Mouse (Mus musculus): Measurements from ENCODE around the gene Grasp. TPM values are rescaled to one million over a fixed set of nuclear protein-coding genes. Genes with fewer than 3 reads are reported as not detected.

The Grasp gene
- polyA plus RNA-seq (2012; rRNA removed) = 20.5 and 25.8 TPM in 2 replicates
- 7.4 and 7.5 TPM in 2 replicates for polyA plus RNA-seq (2014; fragmentation: Nextera tagmentation; extraction: Ambion mirVana)

DNA sequence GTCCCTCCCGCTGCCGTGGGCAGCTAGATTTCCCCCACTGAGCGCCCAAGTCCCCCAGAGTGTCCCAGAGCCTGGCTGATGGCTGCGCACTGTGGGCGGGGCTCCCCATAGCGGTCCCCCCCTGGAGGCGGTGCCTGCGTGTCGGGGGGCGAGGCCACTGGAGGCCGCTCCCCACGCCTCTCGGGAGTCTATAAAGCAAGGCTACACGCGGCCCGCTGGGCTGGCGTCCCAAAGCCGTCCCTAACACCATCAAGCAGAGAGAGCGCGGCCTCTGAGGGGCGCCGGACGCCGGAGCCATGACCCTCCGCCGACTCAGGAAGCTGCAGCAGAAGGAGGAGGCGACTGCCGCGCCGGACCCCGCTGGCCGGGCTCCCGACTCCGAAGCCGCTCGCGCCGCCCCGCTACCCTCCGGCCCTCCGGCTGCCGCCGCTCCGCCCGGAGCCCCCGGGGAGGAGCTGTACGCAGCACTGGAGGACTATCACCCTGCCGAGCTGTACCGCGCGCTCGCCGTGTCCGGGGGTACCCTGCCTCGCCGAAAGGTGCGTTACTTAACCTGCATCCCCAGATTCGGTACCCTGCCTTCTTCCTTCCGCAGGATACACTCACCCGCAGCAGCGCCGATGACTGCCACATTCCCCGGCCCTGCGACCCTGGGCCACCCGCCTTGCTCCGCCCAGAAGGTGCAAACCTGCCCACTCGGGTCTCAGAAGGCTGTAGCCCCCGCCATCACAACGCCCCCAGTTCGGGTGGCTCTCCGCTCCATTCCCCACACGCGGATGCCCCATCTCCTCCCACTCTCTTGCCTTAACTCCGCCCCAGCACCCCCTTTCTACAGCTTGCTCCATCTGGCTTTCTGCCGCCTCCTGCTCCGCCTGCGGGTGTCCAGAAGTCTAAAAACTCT, at the start of gene Grasp:
TSS of gene Grasp (plus strand) at position 183 of the 901 bp plus-strand sequence.
- peaks cover 64% of the 10 kb centered on the region for H3K4me1 ChIP-seq (ENCODE audit: control insufficient read depth, insufficient read depth, low read length)
- H3K4me2 ChIP-seq (replicated peaks; ENCODE audit: low read depth, low read length, severe bottlenecking) = peak within 1 kb of the TSS; percentile 70
- H3K27me3 ChIP-seq (ENCODE audit: control insufficient read depth, insufficient read depth, low read length) = no peaks in the 10 kb centered on the region
- peak; percentile 88 for DNase-seq (ENCODE audit: low spot score)
- H3K9me3 ChIP-seq (ENCODE audit: control insufficient read depth, low read length) = no peaks in the 10 kb centered on the region
- H3K27ac ChIP-seq (replicated peaks; ENCODE audit: low read depth, low read length) = peak within 1 kb of the TSS; percentile 76
- WGBS = under 1% methylated on average over 52 of the region's 77 CpGs
- H3K9ac ChIP-seq (ENCODE audit: low read depth, low read length, severe bottlenecking) = peak within 1 kb of the TSS; percentile 85
- peaks cover 17% of the 10 kb centered on the region for H3K36me3 ChIP-seq (ENCODE audit: control insufficient read depth, insufficient read depth, low read length)
- peak within 1 kb of the TSS; percentile 89 for H3K4me3 ChIP-seq (replicated peaks; ENCODE audit: low read length)
- peak; percentile 96; the same call in 1 of the 2 replicates for TF ChIP-seq POLR2A (IDR thresholded peaks at IDR 0.05; ENCODE audit: borderline replicate concordance, extremely low read depth, insufficient read depth, insufficient read length)
- ATAC-seq (ENCODE audit: low FRiP score, low read depth) = peak; percentile 82

DNA sequence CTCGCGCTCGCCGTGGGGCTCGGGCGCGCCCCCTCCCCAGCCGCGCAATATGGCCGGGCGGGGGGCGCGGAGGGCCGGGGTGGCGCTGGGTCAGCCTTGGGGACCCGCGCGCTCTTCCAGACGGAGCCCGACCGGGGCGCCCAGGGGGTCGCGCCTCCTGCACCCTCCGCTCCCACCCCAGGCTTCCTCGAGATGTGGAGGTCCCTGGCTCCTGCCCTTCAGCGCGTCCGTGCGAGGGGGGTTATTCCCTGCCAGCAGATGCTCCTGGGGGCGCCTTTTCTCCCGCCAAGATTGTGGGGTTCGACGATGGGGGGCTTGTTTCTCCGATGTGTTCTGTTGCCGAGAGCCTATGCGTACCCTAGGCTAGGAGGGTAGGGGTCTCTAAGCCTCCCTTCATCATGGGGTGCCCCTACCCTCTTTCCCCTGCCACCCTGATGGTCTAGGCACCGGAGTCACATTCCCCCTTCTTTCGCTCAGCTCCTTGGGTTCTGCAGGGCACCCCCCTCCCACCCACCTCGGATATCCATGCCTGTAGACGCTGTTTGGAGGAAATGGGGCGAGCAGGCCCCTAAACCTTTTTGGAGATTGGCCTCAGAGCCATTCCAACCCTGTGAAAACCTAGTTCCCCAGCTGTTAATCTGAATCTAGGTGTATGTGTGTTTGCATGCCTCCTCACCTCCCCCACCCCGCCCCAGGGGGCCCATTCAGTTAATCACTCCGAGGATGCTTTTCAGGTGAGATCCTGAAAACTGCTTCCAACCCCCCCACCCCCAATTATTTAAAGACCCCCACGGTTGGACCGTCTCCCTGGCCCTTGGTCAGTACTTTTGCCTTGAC, 49.5 kb upstream of the Grasp start:
- Histone ChIP-seq H3K9me3 (ENCODE audit: control insufficient read depth, low read length) (no peaks in the 10 kb centered on the region), H3K9ac (ENCODE audit: low read depth, low read length, severe bottlenecking) (peak overlapping the region; percentile 91), H3K4me1 (ENCODE audit: control insufficient read depth, insufficient read depth, low read length) (peaks cover 40% of the 10 kb centered on the region), H3K27ac (replicated peaks; ENCODE audit: low read depth, low read length) (peak overlapping the region; percentile 58), H3K36me3 (ENCODE audit: control insufficient read depth, insufficient read depth, low read length) (no peaks in the 10 kb centered on the region), H3K27me3 (ENCODE audit: control insufficient read depth, insufficient read depth, low read length) (no peaks in the 10 kb centered on the region), H3K4me3 (replicated peaks; ENCODE audit: low read length) (peak overlapping the region; percentile 89), H3K4me2 (replicated peaks; ENCODE audit: low read depth, low read length, severe bottlenecking) (peak overlapping the region; percentile 94)
- no peak for TF ChIP-seq POLR2A (IDR thresholded peaks at IDR 0.05; ENCODE audit: borderline replicate concordance, extremely low read depth, insufficient read depth, insufficient read length)
- DNase-seq (ENCODE audit: low spot score) (no peak), ATAC-seq (ENCODE audit: low FRiP score, low read depth) (peak; percentile 51)
- WGBS = under 1% methylated on average over 28 of the region's 46 CpGs

DNA sequence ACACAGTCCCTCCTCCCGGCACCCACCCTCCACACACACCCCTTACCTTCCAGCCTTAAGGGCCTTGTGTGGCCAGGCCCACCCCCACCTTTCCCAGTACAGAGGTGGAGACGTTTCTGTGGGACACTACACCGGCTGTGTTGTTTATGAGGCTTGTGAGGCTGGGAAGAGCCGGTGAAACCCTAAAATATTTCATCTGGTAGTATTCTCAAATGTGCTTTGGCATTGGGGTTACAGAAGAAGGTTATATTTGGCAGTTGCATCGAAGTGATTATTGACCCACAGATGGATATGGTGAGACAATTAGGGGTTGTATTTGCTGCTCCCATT, 48.9 kb upstream of the Grasp start:
- Histone ChIP-seq H3K27me3 (ENCODE audit: control insufficient read depth, insufficient read depth, low read length) (no peaks in the 10 kb centered on the region), H3K9me3 (ENCODE audit: control insufficient read depth, low read length) (no peaks in the 10 kb centered on the region), H3K4me2 (replicated peaks; ENCODE audit: low read depth, low read length, severe bottlenecking) (peak overlapping the region; percentile 94), H3K9ac (ENCODE audit: low read depth, low read length, severe bottlenecking) (peak overlapping the region; percentile 91), H3K4me3 (replicated peaks; ENCODE audit: low read length) (peak overlapping the region; percentile 89), H3K36me3 (ENCODE audit: control insufficient read depth, insufficient read depth, low read length) (no peaks in the 10 kb centered on the region), H3K4me1 (ENCODE audit: control insufficient read depth, insufficient read depth, low read length) (peaks cover 41% of the 10 kb centered on the region), H3K27ac (replicated peaks; ENCODE audit: low read depth, low read length) (no peak overlapping the region)
- no peak for TF ChIP-seq POLR2A (IDR thresholded peaks at IDR 0.05; ENCODE audit: borderline replicate concordance, extremely low read depth, insufficient read depth, insufficient read length)
- 6% methylated on average over 5 of the region's 5 CpGs for WGBS
- DNase-seq (ENCODE audit: low spot score) = no peak
- ATAC-seq (ENCODE audit: low FRiP score, low read depth) = no peak

DNA sequence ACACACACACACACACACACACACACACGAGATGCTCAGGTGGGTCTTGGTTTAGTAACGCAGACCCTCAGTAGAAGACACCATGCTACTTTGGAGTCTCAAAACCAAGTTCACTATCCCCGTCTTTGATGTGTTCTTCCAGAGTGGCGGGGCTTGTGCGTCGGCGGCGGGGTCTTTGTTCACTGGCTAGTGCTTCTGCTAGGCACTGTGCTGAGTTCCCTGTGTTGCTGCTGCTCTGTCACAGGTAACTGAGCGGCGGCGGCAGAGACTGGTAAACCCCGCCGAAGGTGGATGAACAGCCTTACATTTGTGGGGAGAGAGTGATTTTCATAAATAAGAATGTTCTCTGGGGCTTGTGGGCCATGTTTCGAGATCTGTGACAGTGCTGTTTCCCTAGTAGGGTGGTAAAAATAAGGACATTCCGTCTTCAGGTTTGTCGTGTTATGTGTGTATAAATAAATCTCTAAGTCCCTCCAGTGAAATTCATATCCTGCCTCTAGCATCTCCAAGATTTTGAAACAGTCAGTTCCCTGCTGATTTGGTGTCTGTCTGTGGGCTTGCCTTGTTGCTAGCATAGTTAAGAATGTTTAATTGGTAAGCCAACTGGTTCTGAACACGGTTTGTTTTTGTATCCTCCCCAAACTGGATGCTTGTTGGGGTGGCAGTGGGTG, 48.2 kb upstream of the Grasp start:
- 16% methylated on average over 17 of the region's 17 CpGs for WGBS
- ATAC-seq (ENCODE audit: low FRiP score, low read depth) (no peak), DNase-seq (ENCODE audit: low spot score) (no peak)
- Histone ChIP-seq H3K9me3 (ENCODE audit: control insufficient read depth, low read length) (no peaks in the 10 kb centered on the region), H3K4me3 (replicated peaks; ENCODE audit: low read length) (peak overlapping the region; percentile 89), H3K27me3 (ENCODE audit: control insufficient read depth, insufficient read depth, low read length) (no peaks in the 10 kb centered on the region), H3K27ac (replicated peaks; ENCODE audit: low read depth, low read length) (no peak overlapping the region), H3K9ac (ENCODE audit: low read depth, low read length, severe bottlenecking) (peak overlapping the region; percentile 91), H3K4me1 (ENCODE audit: control insufficient read depth, insufficient read depth, low read length) (peaks cover 47% of the 10 kb centered on the region), H3K4me2 (replicated peaks; ENCODE audit: low read depth, low read length, severe bottlenecking) (peak overlapping the region; percentile 94), H3K36me3 (ENCODE audit: control insufficient read depth, insufficient read depth, low read length) (no peaks in the 10 kb centered on the region)
- no peak for TF ChIP-seq POLR2A (IDR thresholded peaks at IDR 0.05; ENCODE audit: borderline replicate concordance, extremely low read depth, insufficient read depth, insufficient read length)

DNA sequence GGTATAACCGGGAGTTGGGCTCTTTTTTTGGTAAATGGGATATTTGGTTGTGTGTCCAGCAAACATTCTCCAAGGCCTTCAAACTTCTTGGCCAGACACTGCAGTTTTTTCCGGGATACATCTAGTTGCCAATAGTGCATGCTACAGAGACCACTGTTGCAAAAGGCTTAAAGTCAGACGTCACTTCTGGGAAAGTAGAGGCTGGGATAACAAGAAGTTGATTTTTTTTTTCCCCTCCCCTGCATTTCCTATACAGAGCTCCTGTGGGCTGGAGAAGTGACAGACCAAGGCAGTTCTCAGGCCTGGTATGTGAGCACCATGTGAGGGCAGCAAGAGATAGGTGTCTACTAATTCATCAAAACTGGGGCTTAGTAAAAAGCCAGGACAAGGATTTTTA, 47.7 kb upstream of the Grasp start:
- TF ChIP-seq POLR2A (IDR thresholded peaks at IDR 0.05; ENCODE audit: borderline replicate concordance, extremely low read depth, insufficient read depth, insufficient read length) = no peak
- Histone ChIP-seq H3K27ac (replicated peaks; ENCODE audit: low read depth, low read length) (no peak overlapping the region), H3K9me3 (ENCODE audit: control insufficient read depth, low read length) (no peaks in the 10 kb centered on the region), H3K4me2 (replicated peaks; ENCODE audit: low read depth, low read length, severe bottlenecking) (peak overlapping the region; percentile 94), H3K27me3 (ENCODE audit: control insufficient read depth, insufficient read depth, low read length) (no peaks in the 10 kb centered on the region), H3K9ac (ENCODE audit: low read depth, low read length, severe bottlenecking) (no peak overlapping the region), H3K36me3 (ENCODE audit: control insufficient read depth, insufficient read depth, low read length) (no peaks in the 10 kb centered on the region), H3K4me3 (replicated peaks; ENCODE audit: low read length) (peak overlapping the region; percentile 89), H3K4me1 (ENCODE audit: control insufficient read depth, insufficient read depth, low read length) (peaks cover 52% of the 10 kb centered on the region)
- DNase-seq (ENCODE audit: low spot score) (no peak), ATAC-seq (ENCODE audit: low FRiP score, low read depth) (no peak)
- 42% methylated on average over 3 of the region's 3 CpGs for WGBS

Measured in limb, embryonic 14.5 days (tissue).